Mouse (Mus musculus): ENCODE data around the gene Taok1. TPM values are rescaled to one million over a fixed set of nuclear protein-coding genes. Genes with fewer than 3 reads are reported as not detected.

Gene Taok1
- polyA plus RNA-seq, 1 experiment from 2014 or later, result 25.4 TPM

DNA sequence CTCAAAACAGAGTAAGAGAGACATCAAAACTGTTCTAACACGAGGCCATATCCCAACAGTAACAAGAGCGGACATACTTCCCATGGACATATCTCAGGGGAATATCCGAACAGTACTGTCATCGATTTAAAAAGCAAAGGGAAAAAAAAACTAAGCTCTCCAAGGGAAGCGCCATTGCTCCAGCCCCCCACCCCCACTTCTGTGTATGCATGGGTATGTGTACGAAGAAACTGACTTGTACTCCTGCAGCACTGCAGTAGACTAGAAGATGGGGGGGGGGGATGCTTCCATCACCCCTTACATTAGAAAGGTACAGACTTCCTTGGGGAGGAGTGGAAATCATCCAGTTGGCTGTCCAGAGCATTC, 1.2 kb downstream of the Taok1 start:
- H3K27ac ChIP-seq (ENCODE audit: low read length), result peak overlapping the region; percentile 96
- no peaks in the 10 kb centered on the region for H3K9me3 ChIP-seq (replicated peaks; ENCODE audit: control insufficient read depth, low read length, poor library complexity, severe bottlenecking)
- 3% methylated on average over 6 of the region's 6 CpGs for WGBS
- ATAC-seq, result no peak
- H3K4me2 ChIP-seq (ENCODE audit: low read length), result peak overlapping the region; percentile 89
- peak overlapping the region; percentile 99 for H3K9ac ChIP-seq (ENCODE audit: low read depth, low read length)
- H3K4me1 ChIP-seq (ENCODE audit: control insufficient read depth, insufficient read depth, low read length), result peaks cover 30% of the 10 kb centered on the region
- H3K27me3 ChIP-seq (ENCODE audit: control insufficient read depth, insufficient read depth, low read depth, low read length), result no peaks in the 10 kb centered on the region
- no peaks in the 10 kb centered on the region for H3K36me3 ChIP-seq (ENCODE audit: control insufficient read depth, insufficient read depth, low read length)
- H3K4me3 ChIP-seq (ENCODE audit: low read depth, low read length), result peak overlapping the region; percentile 100

DNA sequence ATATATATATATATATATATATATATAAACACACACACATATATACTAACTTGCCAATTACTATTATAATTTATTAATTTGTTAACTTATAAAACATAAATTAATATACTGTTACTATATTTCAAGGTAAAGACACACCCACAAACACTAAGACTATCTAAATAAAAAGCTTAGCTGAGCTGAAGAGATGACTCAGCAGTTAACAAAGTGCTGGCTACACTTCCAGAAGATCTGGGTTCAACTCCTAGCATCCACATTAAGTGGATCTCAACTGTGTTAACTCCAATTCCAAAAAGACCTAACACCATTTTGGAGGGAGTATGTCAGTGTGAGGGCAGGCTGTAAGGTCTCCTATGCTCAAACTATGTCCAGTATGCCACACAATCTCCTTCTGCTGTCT, 10.3 kb downstream of the Taok1 start:
- Histone ChIP-seq H3K36me3 (ENCODE audit: control insufficient read depth, insufficient read depth, low read length) (no peaks in the 10 kb centered on the region; the same call in 1 of the 2 replicates), H3K27ac (ENCODE audit: low read length) (no peak overlapping the region), H3K4me3 (ENCODE audit: low read depth, low read length) (no peak overlapping the region), H3K4me1 (ENCODE audit: control insufficient read depth, insufficient read depth, low read length) (no peaks in the 10 kb centered on the region), H3K9ac (ENCODE audit: low read depth, low read length) (no peak overlapping the region), H3K27me3 (ENCODE audit: control insufficient read depth, insufficient read depth, low read depth, low read length) (no peaks in the 10 kb centered on the region), H3K4me2 (ENCODE audit: low read length) (no peak overlapping the region), H3K9me3 (replicated peaks; ENCODE audit: control insufficient read depth, low read length, poor library complexity, severe bottlenecking) (no peaks in the 10 kb centered on the region)
- no peak for ATAC-seq

DNA sequence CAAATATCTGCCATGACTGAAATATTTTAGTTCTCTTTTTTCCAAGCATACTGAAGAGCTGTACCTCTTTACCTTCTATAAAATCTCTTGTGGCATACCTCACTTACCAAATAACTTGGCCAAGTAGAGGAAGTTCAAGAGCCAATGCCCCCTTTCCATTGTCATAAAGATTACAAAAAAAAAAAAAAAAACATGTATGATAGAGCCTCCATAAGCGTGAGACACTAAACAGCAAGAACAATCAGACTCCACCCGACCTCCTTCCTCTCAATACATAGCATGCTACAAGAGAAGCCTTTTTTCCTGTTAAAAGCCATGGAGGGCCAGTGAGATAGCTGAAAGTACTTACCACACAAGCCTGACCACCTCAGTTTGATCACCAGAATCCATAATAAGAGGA, 16.2 kb downstream of the Taok1 start:
- no peaks in the 10 kb centered on the region for H3K27me3 ChIP-seq (ENCODE audit: control insufficient read depth, insufficient read depth, low read depth, low read length)
- H3K4me1 ChIP-seq (ENCODE audit: control insufficient read depth, insufficient read depth, low read length), result no peaks in the 10 kb centered on the region
- H3K36me3 ChIP-seq (ENCODE audit: control insufficient read depth, insufficient read depth, low read length), result no peaks in the 10 kb centered on the region; the same call in 1 of the 2 replicates
- WGBS, result 90% methylated on average over 2 of the region's 2 CpGs
- no peak overlapping the region for H3K4me3 ChIP-seq (ENCODE audit: low read depth, low read length)
- ATAC-seq, result no peak
- no peak overlapping the region for H3K27ac ChIP-seq (ENCODE audit: low read length)
- H3K9ac ChIP-seq (ENCODE audit: low read depth, low read length), result no peak overlapping the region
- H3K4me2 ChIP-seq (ENCODE audit: low read length), result no peak overlapping the region
- no peaks in the 10 kb centered on the region for H3K9me3 ChIP-seq (replicated peaks; ENCODE audit: control insufficient read depth, low read length, poor library complexity, severe bottlenecking)

DNA sequence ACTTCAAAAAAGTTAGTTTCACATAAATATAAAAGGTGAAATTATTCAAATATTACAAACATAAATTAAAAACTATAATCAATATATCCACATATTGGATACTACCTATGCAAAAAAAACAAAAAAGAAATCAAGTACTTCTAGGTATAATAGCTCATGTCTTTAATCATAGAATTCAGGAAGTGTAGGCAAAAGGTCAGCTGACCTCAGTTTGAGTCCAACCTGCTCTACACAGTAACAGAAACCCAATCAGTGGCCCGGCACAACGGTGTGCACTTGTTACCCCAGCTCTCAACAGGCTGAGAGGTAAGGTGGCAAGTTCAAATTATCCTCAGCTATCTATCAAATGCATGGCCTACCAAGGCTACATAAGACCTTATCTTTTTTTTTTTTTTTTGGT, 16.8 kb downstream of the Taok1 start:
- Histone ChIP-seq H3K27me3 (ENCODE audit: control insufficient read depth, insufficient read depth, low read depth, low read length) (no peaks in the 10 kb centered on the region), H3K4me2 (ENCODE audit: low read length) (no peak overlapping the region), H3K36me3 (ENCODE audit: control insufficient read depth, insufficient read depth, low read length) (no peaks in the 10 kb centered on the region; the same call in 1 of the 2 replicates), H3K27ac (ENCODE audit: low read length) (no peak overlapping the region), H3K9me3 (replicated peaks; ENCODE audit: control insufficient read depth, low read length, poor library complexity, severe bottlenecking) (no peaks in the 10 kb centered on the region), H3K4me1 (ENCODE audit: control insufficient read depth, insufficient read depth, low read length) (no peaks in the 10 kb centered on the region), H3K4me3 (ENCODE audit: low read depth, low read length) (no peak overlapping the region), H3K9ac (ENCODE audit: low read depth, low read length) (no peak overlapping the region)
- whole genome bisulfite sequencing, result 97% methylated on average over 2 of the region's 2 CpGs
- no peak for ATAC-seq

DNA sequence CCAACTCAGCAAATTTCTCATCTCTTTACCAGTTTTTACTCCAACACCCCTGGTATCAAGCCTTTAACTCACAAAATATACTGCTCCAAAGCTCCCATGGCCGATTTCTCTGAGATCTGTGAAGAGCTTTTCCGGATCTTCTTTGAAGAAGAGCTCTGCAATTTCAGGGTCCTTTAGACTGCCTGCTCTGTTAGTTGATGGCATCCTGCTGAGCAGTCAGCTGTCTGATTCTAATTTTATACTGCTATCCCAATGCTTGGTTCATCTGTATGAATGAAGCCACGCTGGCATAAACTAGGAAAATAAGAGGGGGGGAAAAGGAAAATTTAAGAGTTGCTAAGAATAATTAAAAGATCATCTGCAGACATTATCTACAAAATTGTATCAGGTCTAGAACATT, 22.4 kb downstream of the Taok1 start:
- Histone ChIP-seq H3K4me3 (ENCODE audit: low read depth, low read length) (no peak overlapping the region), H3K4me1 (ENCODE audit: control insufficient read depth, insufficient read depth, low read length) (no peaks in the 10 kb centered on the region), H3K27me3 (ENCODE audit: control insufficient read depth, insufficient read depth, low read depth, low read length) (no peaks in the 10 kb centered on the region), H3K36me3 (ENCODE audit: control insufficient read depth, insufficient read depth, low read length) (no peaks in the 10 kb centered on the region), H3K9me3 (replicated peaks; ENCODE audit: control insufficient read depth, low read length, poor library complexity, severe bottlenecking) (no peaks in the 10 kb centered on the region), H3K4me2 (ENCODE audit: low read length) (no peak overlapping the region), H3K27ac (ENCODE audit: low read length) (no peak overlapping the region), H3K9ac (ENCODE audit: low read depth, low read length) (no peak overlapping the region)
- WGBS, result 66% methylated on average over 3 of the region's 3 CpGs
- ATAC-seq, result no peak

DNA sequence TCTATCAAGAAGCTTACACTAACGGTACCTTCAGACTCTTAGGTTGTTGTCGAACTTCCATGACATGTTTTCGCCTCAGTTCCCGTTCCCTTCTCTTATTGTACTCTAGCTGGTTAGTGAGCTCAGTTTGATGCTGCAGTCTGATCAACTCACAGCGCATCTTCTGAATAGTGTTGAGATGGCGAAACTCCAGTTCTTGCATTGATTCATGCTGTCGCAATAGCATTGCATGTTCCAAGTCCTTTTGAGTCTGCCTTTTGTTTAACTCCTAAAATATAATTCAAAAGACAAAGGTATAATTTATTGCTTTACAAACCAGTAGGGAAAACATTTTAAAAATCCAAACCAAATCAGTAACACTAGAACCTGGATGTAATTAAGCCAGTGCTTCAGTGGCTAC, 62.4 kb downstream of the Taok1 start:
- WGBS, result 96% methylated on average over 7 of the region's 7 CpGs
- Histone ChIP-seq H3K9me3 (replicated peaks; ENCODE audit: control insufficient read depth, low read length, poor library complexity, severe bottlenecking) (no peaks in the 10 kb centered on the region), H3K4me3 (ENCODE audit: low read depth, low read length) (no peak overlapping the region), H3K27me3 (ENCODE audit: control insufficient read depth, insufficient read depth, low read depth, low read length) (no peaks in the 10 kb centered on the region), H3K27ac (ENCODE audit: low read length) (no peak overlapping the region), H3K4me1 (ENCODE audit: control insufficient read depth, insufficient read depth, low read length) (no peaks in the 10 kb centered on the region), H3K36me3 (ENCODE audit: control insufficient read depth, insufficient read depth, low read length) (peaks cover 41% of the 10 kb centered on the region), H3K4me2 (ENCODE audit: low read length) (no peak overlapping the region), H3K9ac (ENCODE audit: low read depth, low read length) (no peak overlapping the region)
- ATAC-seq, result no peak

DNA sequence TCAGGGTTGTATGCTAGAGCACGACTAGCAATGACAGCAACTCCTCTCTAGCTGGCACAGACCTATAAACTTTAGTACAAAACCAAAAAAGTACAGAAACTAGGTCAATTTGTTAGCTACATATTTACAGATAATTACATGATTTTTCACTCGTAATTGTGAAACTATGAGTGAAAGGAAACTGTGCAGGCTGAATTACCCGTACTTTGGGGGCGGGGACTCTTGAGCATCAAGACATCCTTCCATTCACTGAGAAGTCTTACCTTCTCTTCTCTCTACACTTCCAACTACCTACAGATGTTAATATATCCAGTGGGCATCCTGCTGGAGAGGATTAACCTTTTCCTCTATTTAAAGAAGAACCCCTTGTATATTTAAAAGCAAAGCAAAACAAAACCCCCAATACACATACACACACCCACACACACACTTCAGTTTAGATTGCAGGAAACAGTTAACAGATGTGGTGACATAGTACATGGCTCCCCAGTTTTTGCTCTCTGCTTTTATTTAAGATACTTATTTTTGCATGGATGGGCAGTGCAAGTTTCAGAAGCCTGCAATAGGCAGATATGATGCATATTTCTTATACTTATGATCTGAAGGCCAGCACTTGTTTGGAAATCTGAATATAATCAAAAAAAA, 75.3 kb downstream of the Taok1 start:
- 91% methylated on average over 4 of the region's 4 CpGs for WGBS
- H3K9me3 ChIP-seq (replicated peaks; ENCODE audit: control insufficient read depth, low read length, poor library complexity, severe bottlenecking), result no peaks in the 10 kb centered on the region
- H3K27ac ChIP-seq (ENCODE audit: low read length), result no peak overlapping the region
- no peak for ATAC-seq
- H3K36me3 ChIP-seq (ENCODE audit: control insufficient read depth, insufficient read depth, low read length), result peaks cover 2% of the 10 kb centered on the region; the same call in 1 of the 2 replicates
- H3K27me3 ChIP-seq (ENCODE audit: control insufficient read depth, insufficient read depth, low read depth, low read length), result no peaks in the 10 kb centered on the region
- no peak overlapping the region for H3K4me2 ChIP-seq (ENCODE audit: low read length)
- no peak overlapping the region for H3K4me3 ChIP-seq (ENCODE audit: low read depth, low read length)
- no peak overlapping the region for H3K9ac ChIP-seq (ENCODE audit: low read depth, low read length)
- no peaks in the 10 kb centered on the region for H3K4me1 ChIP-seq (ENCODE audit: control insufficient read depth, insufficient read depth, low read length)

DNA sequence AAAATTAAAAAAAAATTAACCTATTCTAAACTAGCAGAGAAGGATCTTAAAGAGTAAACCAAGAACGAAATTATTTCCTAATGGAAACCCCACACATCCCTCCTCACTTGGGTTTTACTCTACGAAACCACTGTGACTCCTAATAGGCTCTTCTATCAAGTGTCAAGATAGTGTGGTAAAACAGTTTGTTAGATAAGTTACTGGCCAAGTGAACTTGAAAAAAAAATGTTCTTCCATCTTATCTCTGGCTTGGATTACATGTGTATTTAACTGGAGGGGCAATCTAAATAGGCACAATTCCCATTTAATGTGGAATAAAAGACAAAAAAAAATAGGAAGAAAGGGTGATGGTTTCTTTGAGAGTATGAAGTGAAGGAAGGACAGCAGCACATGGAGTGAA, 76.8 kb downstream of the Taok1 start:
- Histone ChIP-seq H3K9me3 (replicated peaks; ENCODE audit: control insufficient read depth, low read length, poor library complexity, severe bottlenecking) (no peaks in the 10 kb centered on the region), H3K27ac (ENCODE audit: low read length) (no peak overlapping the region), H3K4me3 (ENCODE audit: low read depth, low read length) (no peak overlapping the region), H3K9ac (ENCODE audit: low read depth, low read length) (no peak overlapping the region), H3K4me2 (ENCODE audit: low read length) (no peak overlapping the region), H3K36me3 (ENCODE audit: control insufficient read depth, insufficient read depth, low read length) (peaks cover under 1% of the 10 kb centered on the region; the same call in 1 of the 2 replicates), H3K27me3 (ENCODE audit: control insufficient read depth, insufficient read depth, low read depth, low read length) (no peaks in the 10 kb centered on the region), H3K4me1 (ENCODE audit: control insufficient read depth, insufficient read depth, low read length) (no peaks in the 10 kb centered on the region)
- over 99% methylated on average over 2 of the region's 2 CpGs for WGBS
- no peak for ATAC-seq

DNA sequence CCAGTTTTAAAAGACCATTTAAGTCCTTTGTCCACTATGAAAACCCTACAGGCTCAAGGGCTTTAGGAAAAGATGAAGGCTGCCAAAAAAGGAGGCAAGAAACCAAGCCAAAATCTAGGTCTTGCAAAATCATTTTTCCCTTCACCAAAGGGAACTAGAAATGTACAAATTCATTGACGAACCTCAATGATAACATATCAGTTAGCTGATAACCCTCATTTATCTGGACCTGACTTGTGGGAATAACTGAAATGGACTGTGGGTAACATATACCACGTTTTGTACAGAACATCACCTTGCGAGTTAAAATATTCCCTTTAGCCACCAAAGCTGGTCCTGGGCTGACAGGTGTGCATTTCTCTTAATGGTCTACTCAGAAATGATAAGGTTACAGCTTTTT, 78.0 kb downstream of the Taok1 start:
- no peak overlapping the region for H3K4me3 ChIP-seq (ENCODE audit: low read depth, low read length)
- no peak for ATAC-seq
- no peak overlapping the region for H3K9ac ChIP-seq (ENCODE audit: low read depth, low read length)
- H3K27ac ChIP-seq (ENCODE audit: low read length), result no peak overlapping the region
- H3K36me3 ChIP-seq (ENCODE audit: control insufficient read depth, insufficient read depth, low read length), result no peaks in the 10 kb centered on the region
- WGBS, result 91% methylated on average over 3 of the region's 3 CpGs
- no peak overlapping the region for H3K4me2 ChIP-seq (ENCODE audit: low read length)
- no peaks in the 10 kb centered on the region for H3K9me3 ChIP-seq (replicated peaks; ENCODE audit: control insufficient read depth, low read length, poor library complexity, severe bottlenecking)
- no peaks in the 10 kb centered on the region for H3K27me3 ChIP-seq (ENCODE audit: control insufficient read depth, insufficient read depth, low read depth, low read length)
- no peaks in the 10 kb centered on the region for H3K4me1 ChIP-seq (ENCODE audit: control insufficient read depth, insufficient read depth, low read length)
